Mouse (Mus musculus): ENCODE data around the gene 1700030J22Rik. TPM values are rescaled to one million over a fixed set of nuclear protein-coding genes. Genes with fewer than 3 reads are reported as not detected.

Gene 1700030J22Rik
- total and polyA plus RNA-seq, 3 experiments = 0.21 to 0.46 (median 0.35) TPM

GRCm38 (mm10) chr8:116945169-116945910, 33.4 kb downstream of the 1700030J22Rik start:
- Histone ChIP-seq H3K79me2 (replicated peaks; ENCODE audit: control insufficient read depth, extremely low read depth, insufficient read depth, poor library complexity, severe bottlenecking) (peaks cover 49% of the 10 kb centered on the region), H3K9me3 (replicated peaks; ENCODE audit: low read length) (no peaks in the 10 kb centered on the region), H3K4me1 (ENCODE audit: control insufficient read depth in 1 of 2, insufficient read depth in 2 of 2) (peaks cover 11 to 46% of the 10 kb centered on the region in 2 experiments), H3K27me3 (replicated peaks) (no peaks in the 10 kb centered on the region), H3K36me3 (replicated peaks in 1 of 2; ENCODE audit: control insufficient read depth in 1 of 2, insufficient read depth in 1 of 2, low read length in 1 of 2) (peaks cover 6 to 31% of the 10 kb centered on the region in 2 experiments), H3K4me3 (replicated peaks in 1 of 3; ENCODE audit: low read depth in 2 of 3, low read length in 2 of 3, poor library complexity in 1 of 3) (peak overlapping the region; percentile 13 to 98 (median 36)), H3K4me2 (ENCODE audit: insufficient read depth, low read depth, poor library complexity, severe bottlenecking) (peak overlapping the region; percentile 98), H3K9ac (ENCODE audit: insufficient read depth, low read depth) (peak overlapping the region; percentile 79), H3K27ac (ENCODE audit: insufficient read depth, low read depth) (peak overlapping the region; percentile 92)
- in situ Hi-C loops (cut with MboI; ENCODE audit: low pct_ligation_motif_present, low pct_unique_long_range_greater_than_20kb, low sequenced_read_pairs) = no loop called here
- no peak for DNase-seq (ENCODE audit: extremely low read depth)
- TF ChIP-seq MXI1 (IDR thresholded peaks at IDR 0.05; ENCODE audit: low read depth, low read length) (peak; percentile 53; the same call in 1 of the 2 replicates), UBTF (IDR thresholded peaks at IDR 0.05; ENCODE audit: low read depth, low read length) (no peak), CTCF (conservative IDR thresholded peaks at IDR 0.05 in 1 of 2, IDR thresholded peaks at IDR 0.05 in 1 of 2; ENCODE audit: low read depth in 2 of 2, low read length in 2 of 2) (no peak), MAFK (IDR thresholded peaks at IDR 0.05; ENCODE audit: insufficient replicate concordance, low read length) (no peak), SIN3A (IDR thresholded peaks at IDR 0.05; ENCODE audit: low read length) (peak; percentile 42; the same call in 1 of the 2 replicates), ZMIZ1 (IDR thresholded peaks at IDR 0.05; ENCODE audit: low read depth, low read length) (no peak), JUN (IDR thresholded peaks at IDR 0.05; ENCODE audit: insufficient read depth, low read depth, low read length) (no peak), JUND (conservative IDR thresholded peaks at IDR 0.05; ENCODE audit: low read depth, low read length) (no peak), NELFE (IDR thresholded peaks at IDR 0.05; ENCODE audit: low read depth, low read length) (no peak), KAT2A (IDR thresholded peaks at IDR 0.05; ENCODE audit: insufficient replicate concordance, low read length) (no peak), ZNF384 (IDR thresholded peaks at IDR 0.05; ENCODE audit: low read depth, low read length) (no peak), MAZ (IDR thresholded peaks at IDR 0.05; ENCODE audit: low read depth, low read length) (no peak), MYC (IDR thresholded peaks at IDR 0.05; ENCODE audit: low read depth, low read length) (no peak), E2F4 (IDR thresholded peaks at IDR 0.05; ENCODE audit: insufficient replicate concordance, low read depth, low read length) (no peak), MEF2A (IDR thresholded peaks at IDR 0.05; ENCODE audit: borderline replicate concordance, low read depth, low read length) (no peak), USF2 (conservative IDR thresholded peaks at IDR 0.05; ENCODE audit: low read depth, low read length) (peak; percentile 66; the same call in 1 of the 2 replicates), MAX (IDR thresholded peaks at IDR 0.05; ENCODE audit: low read length) (peak; percentile 69), ZKSCAN1 (IDR thresholded peaks at IDR 0.05; ENCODE audit: borderline replicate concordance, low read depth, low read length) (no peak), EP300 (IDR thresholded peaks at IDR 0.05; ENCODE audit: low read length) (0 out of 2 replicates have a peak, but pooled peaks have one; percentile 0), SMC3 (IDR thresholded peaks at IDR 0.05; ENCODE audit: low read depth, low read length) (no peak), POLR2AphosphoS2 (IDR thresholded peaks at IDR 0.05; ENCODE audit: low read depth, low read length) (no peak), TCF12 (IDR thresholded peaks at IDR 0.05; ENCODE audit: low read depth, low read length) (no peak), PAX5 (IDR thresholded peaks at IDR 0.05; ENCODE audit: low read length) (no peak), USF1 (IDR thresholded peaks at IDR 0.05; ENCODE audit: low read depth, low read length) (peak; percentile 75), ELF1 (IDR thresholded peaks at IDR 0.05; ENCODE audit: low read depth, low read length) (peak; percentile 43; the same call in 1 of the 2 replicates), RAD21 (IDR thresholded peaks at IDR 0.05; ENCODE audit: low read depth, low read length) (no peak), ZC3H11A (IDR thresholded peaks at IDR 0.05; ENCODE audit: low read depth, low read length) (no peak), CHD1 (IDR thresholded peaks at IDR 0.05; ENCODE audit: low read depth, low read length) (no peak), POLR2A (IDR thresholded peaks at IDR 0.05; ENCODE audit: low read depth, low read length) (no peak), ETS1 (conservative IDR thresholded peaks at IDR 0.05; ENCODE audit: low read depth, low read length) (no peak), HCFC1 (IDR thresholded peaks at IDR 0.05; ENCODE audit: low read depth, low read length) (no peak), BHLHE40 (IDR thresholded peaks at IDR 0.05; ENCODE audit: low read depth, low read length) (peak; percentile 65), NRF1 (IDR thresholded peaks at IDR 0.05; ENCODE audit: low read depth, low read length) (no peak), GABPA (IDR thresholded peaks at IDR 0.05; ENCODE audit: insufficient replicate concordance, low read depth, low read length) (no peak), IRF4 (IDR thresholded peaks at IDR 0.05; ENCODE audit: low read depth, low read length) (0 out of 2 replicates have a peak, but pooled peaks have one; percentile 5), CHD2 (IDR thresholded peaks at IDR 0.05; ENCODE audit: low read length) (no peak), TBP (conservative IDR thresholded peaks at IDR 0.05; ENCODE audit: low read depth, low read length) (no peak), RCOR1 (conservative IDR thresholded peaks at IDR 0.05; ENCODE audit: low read depth, low read length) (no peak)
- dilution Hi-C loops (cut with MboI; ENCODE audit: extremely low pct_ligation_motif_present, extremely low pct_unique_long_range_greater_than_20kb, low sequenced_read_pairs) = no loop called here
